Mouse (Mus musculus) spleen, postnatal 4 days (tissue): ENCODE results near the gene Hoxb4.

ENCODE experiments used
- DNase-seq, 2 experiments: peaks; one replicate each; pipeline ENCODE4 v3.0.0; 2022; ENCODE audit warnings: low spot score in 2 of 2

Hoxb4 gene

GRCm38 (mm10) chr11:96333241-96334001 is 15.4 kb downstream of the Hoxb4 start:
- DNase-seq, result no peak

- DNase-seq, result no peak
Measured at GRCm38 (mm10) chr11:96334002-96334364, 15.9 kb downstream of the Hoxb4 start.

- no peak for DNase-seq
Measured at GRCm38 (mm10) chr11:96334998-96335397, 16.9 kb downstream of the Hoxb4 start.

GRCm38 (mm10) chr11:96336597-96336996 is 18.5 kb downstream of the Hoxb4 start:
- DNase-seq, result no peak

GRCm38 (mm10) chr11:96337026-96337425 is 19.0 kb downstream of the Hoxb4 start:
- no peak for DNase-seq

GRCm38 (mm10) chr11:96338957-96339855 is 21.1 kb downstream of the Hoxb4 start:
- no peak for DNase-seq

- DNase-seq, result no peak
Measured at GRCm38 (mm10) chr11:96340698-96341365, 22.8 kb downstream of the Hoxb4 start.

- no peak for DNase-seq
Measured at GRCm38 (mm10) chr11:96341701-96342575, 23.9 kb downstream of the Hoxb4 start.

GRCm38 (mm10) chr11:96342576-96342930 is 24.5 kb downstream of the Hoxb4 start:
- DNase-seq, result no peak

GRCm38 (mm10) chr11:96343206-96343745 is 25.2 kb downstream of the Hoxb4 start:
- DNase-seq, result no peak

- no peak for DNase-seq
Measured at GRCm38 (mm10) chr11:96344061-96344877, 26.2 kb downstream of the Hoxb4 start.

- no peak for DNase-seq
Measured at GRCm38 (mm10) chr11:96344878-96345159, 26.8 kb downstream of the Hoxb4 start.

- no peak for DNase-seq
Measured at GRCm38 (mm10) chr11:96345220-96345892, 27.3 kb downstream of the Hoxb4 start.

- DNase-seq, result no peak
Measured at GRCm38 (mm10) chr11:96345893-96346806, 28.1 kb downstream of the Hoxb4 start.

GRCm38 (mm10) chr11:96346916-96347520 is 29.0 kb downstream of the Hoxb4 start:
- no peak for DNase-seq

- DNase-seq, result no peak
Measured at GRCm38 (mm10) chr11:96347717-96348116, 29.6 kb downstream of the Hoxb4 start.

GRCm38 (mm10) chr11:96348141-96348928 is 30.3 kb downstream of the Hoxb4 start:
- no peak for DNase-seq

GRCm38 (mm10) chr11:96348988-96349387 is 30.9 kb downstream of the Hoxb4 start:
- DNase-seq, result no peak
